Mouse (Mus musculus) kidney, adult 9 months (tissue): Measurements from ENCODE around the gene Map3k15.
A peak's percentile ranks its signal among the peaks of the same experiment; 100 is the strongest.

Source experiments
- DNase-seq: peaks from one replicate; pipeline ENCODE4 v3.0.0; 2022

Map3k15 gene

GRCm38 (mm10) chrX:160135719-160136118 is 147.5 kb downstream of the Map3k15 start:
- no peak for DNase-seq

- DNase-seq, result no peak
Observed at GRCm38 (mm10) chrX:160136153-160136552, 147.9 kb downstream of the Map3k15 start.

- DNase-seq, result peak; percentile 66
Observed at GRCm38 (mm10) chrX:160137177-160137860, 149.1 kb downstream of the Map3k15 start.

DNA sequence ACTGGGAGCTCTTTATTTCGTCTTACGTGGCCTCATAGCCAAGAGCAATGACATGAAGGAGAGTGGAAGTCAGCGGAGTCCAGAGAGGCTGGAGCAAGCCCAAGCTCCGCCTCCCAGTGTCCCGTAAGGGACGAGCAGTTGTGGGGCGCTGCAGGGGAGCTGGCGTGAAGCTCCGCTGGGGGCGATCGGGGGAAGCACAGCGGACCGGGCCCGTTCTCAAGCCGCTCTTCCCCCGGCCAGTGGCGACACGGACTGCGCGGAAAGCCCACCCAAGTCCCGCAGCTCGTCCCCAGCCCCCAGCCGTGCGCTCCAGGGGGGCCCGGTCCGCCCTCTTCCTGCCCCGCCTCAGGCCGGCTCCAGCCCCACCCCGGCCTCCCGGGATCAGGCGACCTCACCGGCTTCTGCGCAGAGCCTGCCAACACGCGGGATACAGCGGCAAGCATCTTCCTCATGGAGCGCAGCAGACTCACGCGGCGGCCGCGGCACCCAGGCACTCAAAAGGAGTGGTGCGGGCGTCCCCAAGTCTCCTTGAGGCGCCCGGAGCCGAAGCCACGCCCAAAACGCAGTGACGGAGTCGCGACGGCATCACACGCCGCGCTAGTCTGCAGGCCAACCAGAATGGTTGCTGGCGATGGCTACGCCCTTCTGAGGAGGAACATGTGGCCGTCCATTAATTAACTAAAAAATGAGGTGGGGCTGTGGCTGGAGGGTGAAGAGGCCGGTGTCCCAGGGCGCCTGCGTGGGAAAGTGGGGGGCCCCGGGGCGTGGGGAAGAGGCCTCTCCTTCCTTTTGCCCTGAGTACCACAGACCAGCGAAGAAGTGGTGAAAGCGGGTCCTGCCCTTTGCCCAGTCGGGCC is 149.9 kb downstream of the Map3k15 start, which contains the start of gene Pdha1:
Gene Pdha1 (minus strand): TSS at position 553 of the 857 bp plus-strand sequence.
- peak; percentile 91 for DNase-seq

GRCm38 (mm10) chrX:160146806-160147205 is 158.6 kb downstream of the Map3k15 start:
- DNase-seq, result no peak

GRCm38 (mm10) chrX:160147406-160147805 is 159.2 kb downstream of the Map3k15 start:
- no peak for DNase-seq

- no peak for DNase-seq
Observed at GRCm38 (mm10) chrX:160148859-160149258, 160.6 kb downstream of the Map3k15 start.

DNA sequence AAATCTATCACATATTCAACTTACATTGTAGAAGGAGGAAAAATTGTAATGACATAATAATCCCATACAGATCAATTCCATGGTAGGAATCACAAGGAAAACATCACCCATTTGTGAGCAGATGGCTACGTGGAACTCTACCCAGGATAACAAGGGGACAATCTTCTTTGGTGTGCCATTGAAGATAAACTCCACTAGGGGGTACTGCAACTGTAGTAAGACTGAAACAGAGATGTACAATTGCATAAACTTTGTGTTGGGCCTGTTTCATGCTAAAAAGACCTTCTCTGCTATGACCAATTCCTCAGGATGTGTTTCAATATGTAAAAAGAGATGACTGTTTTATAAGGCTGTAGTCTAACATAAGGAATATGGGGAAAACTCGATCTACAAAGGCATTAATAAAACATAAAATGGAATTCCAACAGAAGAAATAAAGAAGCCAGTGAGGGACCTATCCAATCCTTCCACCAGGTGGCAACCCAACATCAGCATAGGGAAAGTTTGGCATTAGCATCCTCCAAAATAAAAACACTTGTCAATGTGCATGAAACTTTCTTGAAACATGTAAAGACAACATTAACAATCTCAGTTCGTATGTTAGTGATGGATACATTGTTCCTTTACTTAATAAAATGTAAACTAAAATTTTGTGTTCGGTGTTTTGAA is 165.0 kb downstream of the Map3k15 start:
- peak; percentile 14 for DNase-seq

DNA sequence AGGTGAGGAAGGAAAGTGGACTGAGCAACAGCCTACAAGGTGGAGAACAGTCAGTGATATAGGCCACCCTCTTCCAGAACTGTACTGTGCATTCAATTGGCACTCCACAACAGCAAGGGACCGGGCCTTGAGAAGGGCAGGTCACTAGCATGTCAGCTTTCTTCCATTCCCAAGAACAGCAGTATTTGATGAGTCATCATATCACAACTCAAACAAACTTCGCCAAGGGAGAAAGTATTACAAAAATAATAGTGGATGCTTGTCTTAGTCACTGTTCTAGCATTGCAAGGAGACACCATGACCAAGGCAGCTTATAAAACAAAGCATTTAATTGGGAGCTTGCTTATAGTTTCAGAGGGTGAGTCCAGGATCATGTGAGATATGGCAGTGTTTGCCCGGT is 176.0 kb downstream of the Map3k15 start:
- no peak for DNase-seq

DNA sequence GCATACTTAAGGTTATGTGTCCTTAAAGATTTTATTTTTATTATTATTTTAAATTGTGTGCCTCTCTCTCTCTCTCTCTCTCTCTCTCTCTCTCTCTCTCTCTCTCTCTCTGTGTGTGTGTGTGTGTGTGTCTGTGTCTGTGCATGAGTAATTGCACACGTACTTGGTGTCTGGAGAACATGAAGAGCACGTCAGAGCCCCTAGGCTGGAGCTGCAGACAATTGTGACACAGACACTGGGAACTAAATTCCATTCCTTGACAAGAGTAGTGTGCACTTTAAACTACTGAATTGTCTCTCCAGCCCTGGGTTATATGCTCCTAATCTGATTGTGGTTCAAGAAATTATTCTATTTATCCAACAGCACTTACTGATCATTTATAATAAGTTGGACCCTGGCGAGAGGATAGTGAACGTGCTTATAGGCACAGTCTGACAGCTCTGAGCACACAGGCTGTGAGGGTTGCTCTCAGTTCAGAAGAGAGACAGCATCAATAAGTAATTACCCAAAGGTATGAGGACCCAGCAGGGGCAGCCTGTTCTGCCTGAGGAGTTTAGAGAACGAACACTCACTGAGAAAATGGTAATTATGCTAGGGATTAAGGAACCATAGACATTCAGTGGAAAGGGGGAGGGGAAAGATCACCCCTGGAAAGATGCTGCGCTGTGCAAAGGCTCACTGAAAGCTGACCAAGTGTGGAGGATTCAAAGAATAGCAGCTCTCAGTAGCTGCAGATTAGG is 178.2 kb downstream of the Map3k15 start:
- no peak for DNase-seq

DNA sequence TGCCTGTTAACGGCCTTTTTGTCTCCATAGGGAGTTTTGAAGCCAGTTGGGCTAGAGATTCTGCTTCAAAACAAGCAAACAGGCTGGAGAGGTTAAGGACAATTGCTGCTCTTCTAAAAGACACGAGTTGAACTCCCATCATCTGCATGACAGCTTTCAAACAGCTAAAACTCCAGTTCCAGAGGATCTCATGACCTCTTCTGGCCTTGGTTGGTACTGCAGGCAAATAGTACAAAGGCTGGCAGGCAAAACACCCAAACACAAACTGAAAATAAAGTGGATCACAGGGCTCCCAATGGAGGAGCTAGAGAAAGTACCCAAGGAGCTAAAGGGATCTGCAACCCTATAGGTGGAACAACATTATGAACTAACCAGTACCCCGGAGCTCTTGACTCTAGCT is 181.9 kb downstream of the Map3k15 start:
- DNase-seq, result peak; percentile 70
